Mouse (Mus musculus): ENCODE measurements around the gene Ccdc85c. TPM values are rescaled to one million over a fixed set of nuclear protein-coding genes. Genes with fewer than 3 reads are reported as not detected.

Gene Ccdc85c
- polyA plus RNA-seq, 1 experiment from 2014 or later = 8.3 TPM

DNA sequence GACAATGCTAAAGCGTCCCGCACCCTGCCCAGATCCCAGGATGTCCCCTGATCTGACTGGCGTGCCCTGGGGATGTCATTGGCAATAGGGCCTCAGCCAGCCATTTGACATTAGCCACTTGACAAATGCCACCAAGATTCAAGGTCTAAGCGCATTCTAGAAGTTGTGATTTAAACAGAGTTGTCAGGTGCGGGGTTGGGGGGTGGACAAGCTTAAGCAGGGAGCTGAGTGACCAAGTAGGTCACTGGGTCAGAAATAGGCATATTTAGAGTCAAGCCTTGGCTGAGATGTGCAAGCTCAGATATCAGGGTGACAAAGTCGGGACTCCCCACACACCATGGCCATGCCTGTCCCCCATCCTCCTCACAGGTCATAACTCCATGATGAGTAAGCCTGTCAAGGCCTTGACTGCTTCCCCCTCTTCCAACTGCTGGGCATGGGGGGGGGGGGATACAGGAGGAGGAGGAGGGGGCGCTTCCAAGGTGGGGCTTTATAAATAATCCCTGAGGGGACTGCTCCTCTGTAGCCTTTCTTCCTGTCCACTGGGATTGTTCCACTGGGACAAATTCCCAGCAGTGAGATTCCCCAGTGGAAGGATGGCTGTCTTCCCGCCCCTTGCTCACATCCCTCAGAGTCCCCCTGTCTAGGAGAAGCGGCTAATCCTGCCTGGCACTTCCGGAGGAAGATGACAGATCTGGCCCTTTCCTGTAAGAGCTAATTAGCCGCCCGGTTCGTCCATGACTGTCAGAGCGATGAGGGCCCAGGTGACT is 9.4 kb upstream of the Ccdc85c start:
- no peak overlapping the region for H3K4me2 ChIP-seq

DNA sequence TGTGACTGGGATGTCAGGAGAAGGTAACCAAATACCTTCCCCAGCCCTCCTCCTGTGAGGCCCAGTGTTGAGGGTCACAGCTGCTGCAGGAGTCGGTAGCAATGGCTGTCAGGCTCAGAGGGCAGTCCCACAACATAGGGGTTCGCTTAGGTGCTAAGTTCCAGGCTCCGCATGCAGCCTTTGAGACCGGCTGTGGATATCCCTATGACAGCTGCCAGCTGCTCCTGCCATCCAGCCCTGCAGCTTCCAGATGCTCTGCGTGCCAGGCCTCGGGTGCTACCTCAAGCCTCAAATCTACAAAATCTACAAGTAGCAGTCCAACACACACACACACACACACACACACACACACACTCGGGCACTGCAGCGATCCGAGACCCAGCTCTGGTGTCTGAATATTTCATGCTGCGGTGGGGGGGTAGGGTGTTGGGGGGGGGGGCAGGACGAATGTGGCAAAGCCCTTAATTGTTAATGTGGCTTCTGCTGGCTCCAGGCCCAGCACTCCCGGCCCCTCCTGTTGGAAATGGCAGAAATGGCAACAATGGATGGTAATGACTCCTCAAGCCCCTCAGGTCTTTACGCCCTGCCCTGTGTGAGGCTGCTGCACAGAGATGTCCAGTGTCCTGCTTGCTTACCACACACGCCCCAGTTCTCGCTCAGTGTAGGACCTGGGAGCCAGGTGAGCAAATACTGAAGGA is 3.1 kb upstream of the Ccdc85c start:
- peaks cover 19% of the 10 kb centered on the region for H3K4me1 ChIP-seq (ENCODE audit: insufficient read depth)
- no peak overlapping the region for H3K4me3 ChIP-seq (ENCODE audit: low read depth, low read length)
- no peak overlapping the region for H3K9ac ChIP-seq
- WGBS = 31% methylated on average over 15 of the region's 15 CpGs
- no peak for ATAC-seq (ENCODE audit: insufficient read depth)
- H3K36me3 ChIP-seq (ENCODE audit: insufficient read depth) = no peaks in the 10 kb centered on the region
- H3K27me3 ChIP-seq (ENCODE audit: insufficient read depth, low read length) = peaks cover 5% of the 10 kb centered on the region; the same call in 1 of the 2 replicates
- H3K27ac ChIP-seq (ENCODE audit: low read depth) = no peak overlapping the region
- no peak for TF ChIP-seq CTCF (IDR thresholded peaks at IDR 0.05; ENCODE audit: low read depth)
- H3K9me3 ChIP-seq (ENCODE audit: low read depth, low read length) = no peaks in the 10 kb centered on the region
- H3K4me2 ChIP-seq = peak overlapping the region; percentile 97; the same call in 1 of the 2 replicates
- DNase-seq = no peak

More for the DNA sequence above, 9.4 kb upstream of the Ccdc85c start:
- peak; percentile 26; the same call in 1 of the 2 replicates for ATAC-seq (ENCODE audit: insufficient read depth)
- no peaks in the 10 kb centered on the region for H3K9me3 ChIP-seq (ENCODE audit: low read depth, low read length)
- WGBS = 34% methylated on average over 13 of the region's 14 CpGs
- H3K36me3 ChIP-seq (ENCODE audit: insufficient read depth) = no peaks in the 10 kb centered on the region
- H3K4me1 ChIP-seq (ENCODE audit: insufficient read depth) = peaks cover 6% of the 10 kb centered on the region; the same call in 1 of the 2 replicates
- H3K27me3 ChIP-seq (ENCODE audit: insufficient read depth, low read length) = no peaks in the 10 kb centered on the region
- H3K4me3 ChIP-seq (ENCODE audit: low read depth, low read length) = no peak overlapping the region
- no peak; the same call in 1 of the 2 replicates for TF ChIP-seq CTCF (IDR thresholded peaks at IDR 0.05; ENCODE audit: low read depth)
- DNase-seq = peak; percentile 55
- H3K9ac ChIP-seq = no peak overlapping the region
- H3K27ac ChIP-seq (ENCODE audit: low read depth) = peak overlapping the region; percentile 25

DNA sequence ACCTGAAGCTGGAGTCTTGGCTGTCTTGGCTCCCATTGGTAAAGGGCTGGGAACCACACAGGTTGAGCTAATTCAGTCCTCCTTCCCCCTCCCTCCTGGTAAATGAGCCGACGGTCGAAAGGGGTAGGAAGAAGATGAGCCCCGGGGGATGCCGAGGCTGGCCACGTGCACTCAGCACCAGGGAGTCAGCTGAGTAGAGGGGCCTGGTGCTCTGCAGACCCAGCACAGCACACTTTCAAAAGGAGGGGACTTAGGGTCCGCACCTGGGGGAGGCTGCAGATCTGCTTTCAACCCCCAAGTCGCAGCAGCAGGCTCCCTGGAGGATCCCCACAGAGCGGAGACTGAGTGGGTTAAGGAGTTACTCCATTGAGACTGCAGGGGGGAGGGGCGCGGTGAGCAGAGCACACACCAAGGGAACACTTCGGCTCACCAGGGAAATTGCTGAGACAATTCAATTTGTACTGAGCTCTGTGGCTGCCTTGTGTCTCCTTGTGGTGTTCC is 2.2 kb upstream of the Ccdc85c start:
- no peak for TF ChIP-seq CTCF (IDR thresholded peaks at IDR 0.05; ENCODE audit: low read depth)
- Histone ChIP-seq H3K9me3 (ENCODE audit: low read depth, low read length) (no peaks in the 10 kb centered on the region), H3K4me3 (ENCODE audit: low read depth, low read length) (no peak overlapping the region), H3K4me2 (peak overlapping the region; percentile 97), H3K27ac (ENCODE audit: low read depth) (no peak overlapping the region), H3K36me3 (ENCODE audit: insufficient read depth) (no peaks in the 10 kb centered on the region), H3K27me3 (ENCODE audit: insufficient read depth, low read length) (peaks cover 5% of the 10 kb centered on the region; the same call in 1 of the 2 replicates), H3K9ac (peak overlapping the region; percentile 20), H3K4me1 (ENCODE audit: insufficient read depth) (peaks cover 26% of the 10 kb centered on the region)
- ATAC-seq (ENCODE audit: insufficient read depth) (no peak), DNase-seq (peak; percentile 51)
- WGBS = 5% methylated on average over 12 of the region's 12 CpGs

GRCm38 (mm10) chr12:108275920-108276822 is 946 bp upstream of the Ccdc85c start:
- WGBS = under 1% methylated on average over 46 of the region's 47 CpGs
- Histone ChIP-seq H3K27ac (ENCODE audit: low read depth) (peak overlapping the region; percentile 64), H3K4me3 (ENCODE audit: low read depth, low read length) (peak overlapping the region; percentile 69), H3K4me1 (ENCODE audit: insufficient read depth) (peaks cover 29% of the 10 kb centered on the region), H3K9ac (peak overlapping the region; percentile 67), H3K36me3 (ENCODE audit: insufficient read depth) (no peaks in the 10 kb centered on the region), H3K27me3 (ENCODE audit: insufficient read depth, low read length) (peaks cover 5% of the 10 kb centered on the region; the same call in 1 of the 2 replicates), H3K4me2 (peak overlapping the region; percentile 97), H3K9me3 (ENCODE audit: low read depth, low read length) (no peaks in the 10 kb centered on the region)
- no peak for TF ChIP-seq CTCF (IDR thresholded peaks at IDR 0.05; ENCODE audit: low read depth)
- DNase-seq (peak; percentile 64), ATAC-seq (ENCODE audit: insufficient read depth) (no peak; the same call in 1 of the 2 replicates)

- Histone ChIP-seq H3K9ac (peak overlapping the region; percentile 67), H3K27ac (ENCODE audit: low read depth) (peak overlapping the region; percentile 64), H3K27me3 (ENCODE audit: insufficient read depth, low read length) (peaks cover 5% of the 10 kb centered on the region; the same call in 1 of the 2 replicates), H3K36me3 (ENCODE audit: insufficient read depth) (no peaks in the 10 kb centered on the region), H3K4me1 (ENCODE audit: insufficient read depth) (peaks cover 29% of the 10 kb centered on the region), H3K9me3 (ENCODE audit: low read depth, low read length) (no peaks in the 10 kb centered on the region), H3K4me2 (peak overlapping the region; percentile 97), H3K4me3 (ENCODE audit: low read depth, low read length) (peak overlapping the region; percentile 69)
- ATAC-seq (ENCODE audit: insufficient read depth) (peak; percentile 90), DNase-seq (peak; percentile 99)
- 0% methylated on average over 27 of the region's 37 CpGs for WGBS
- no peak for TF ChIP-seq CTCF (IDR thresholded peaks at IDR 0.05; ENCODE audit: low read depth)
Observed at GRCm38 (mm10) chr12:108275508-108275890, 274 bp upstream of the Ccdc85c start.

GRCm38 (mm10) chr12:108274313-108274595 is 971 bp downstream of the Ccdc85c start:
- peak overlapping the region; percentile 69 for H3K4me3 ChIP-seq (ENCODE audit: low read depth, low read length)
- no peak overlapping the region for H3K27ac ChIP-seq (ENCODE audit: low read depth)
- peak overlapping the region; percentile 70 for H3K9ac ChIP-seq
- H3K4me2 ChIP-seq = peak overlapping the region; percentile 97
- peaks cover 29% of the 10 kb centered on the region for H3K4me1 ChIP-seq (ENCODE audit: insufficient read depth)
- 1% methylated on average over 35 of the region's 35 CpGs for WGBS
- 0 out of 2 replicates have a peak, but pooled peaks cover 5% of the 10 kb centered on the region for H3K36me3 ChIP-seq (ENCODE audit: insufficient read depth)
- no peaks in the 10 kb centered on the region for H3K9me3 ChIP-seq (ENCODE audit: low read depth, low read length)
- no peak for TF ChIP-seq CTCF (IDR thresholded peaks at IDR 0.05; ENCODE audit: low read depth)
- no peak for DNase-seq
- peaks cover 5% of the 10 kb centered on the region; the same call in 1 of the 2 replicates for H3K27me3 ChIP-seq (ENCODE audit: insufficient read depth, low read length)
- ATAC-seq (ENCODE audit: insufficient read depth) = no peak
